Mouse (Mus musculus): ENCODE data around the gene Adgrd1. TPM values are rescaled to one million over a fixed set of nuclear protein-coding genes. Genes with fewer than 3 reads are reported as not detected.

Adgrd1 gene
- total RNA-seq (2023): under 1 TPM; 0.12 to 0.17 TPM

GRCm38 (mm10) chr5:129096511-129096910, at the start of gene Adgrd1:
Adgrd1 (plus strand) TSS chr5:129096750.

Other genes with a start within 250 kb of the Adgrd1 start
- not detected for gene Rimbp2, start 143.3 kb upstream of the Adgrd1 start, total RNA-seq (2023)
- gene Stx2, start 88.2 kb upstream of the Adgrd1 start, total RNA-seq (2023): 10 to 100 TPM; 12.5 to 17.1 TPM
- 100 to 1,000 TPM; 106 to 113 TPM for gene Ran, start 76.7 kb upstream of the Adgrd1 start, total RNA-seq (2023)